Mouse (Mus musculus) megakaryocyte progenitor cell, adult 5-6 weeks (primary cell): ENCODE measurements around the gene Zfp263. TPM values are rescaled to one million over a fixed set of nuclear protein-coding genes. Genes with fewer than 3 reads are reported as not detected.

Source experiments
- total RNA-seq, 2 experiments: library from RNA; stranded (forward) in 1 of 2; stranded (reverse) in 1 of 2; fragments of 157-497, 149-512 nt in 1 of 2; fragments of 200-1000 nt in 1 of 2; gene quantifications; 2 replicates each; pipeline versions ENCODE4 v1.2.3 to v1.2.4; 2015 to 2017

Gene Zfp263
- total RNA-seq, 2 experiments from 2014 or later: 27.6 to 45.6 TPM

Other genes with a start within 250 kb of the Zfp263 start
- not detected in 2 replicates for gene Olfr161, start 153.1 kb upstream of the Zfp263 start, total RNA-seq (2015)
- not detected in 2 replicates for gene Olfr161, start 153.1 kb upstream of the Zfp263 start, total RNA-seq (2017)
- gene Mefv, start 26.0 kb upstream of the Zfp263 start, total RNA-seq (2015): 14.7 and 18.6 TPM in 2 replicates
- 46.7 and 53.5 TPM in 2 replicates for gene Mefv, start 26.0 kb upstream of the Zfp263 start, total RNA-seq (2017)
- gene Olfr15, start 86.8 kb downstream of the Zfp263 start, total RNA-seq (2015): not detected in 2 replicates
- not detected in 2 replicates for gene Olfr15, start 86.8 kb downstream of the Zfp263 start, total RNA-seq (2017)
- gene Zfp174, start 103.2 kb downstream of the Zfp263 start, total RNA-seq (2015): 0.32 and 0.49 TPM in 2 replicates
- gene Zfp174, start 103.2 kb downstream of the Zfp263 start, total RNA-seq (2017): 0.51 and 0.92 TPM in 2 replicates
- gene Naa60, start 128.3 kb downstream of the Zfp263 start, total RNA-seq (2015): 92.6 and 98.1 TPM in 2 replicates
- gene Naa60, start 128.3 kb downstream of the Zfp263 start, total RNA-seq (2017): 26.2 and 38.9 TPM in 2 replicates
- 7.1 and 10.6 TPM in 2 replicates for gene Zfp597, start 140.5 kb downstream of the Zfp263 start, total RNA-seq (2015)
- 13.2 and 14.7 TPM in 2 replicates for gene Zfp597, start 140.5 kb downstream of the Zfp263 start, total RNA-seq (2017)
- not detected in 2 replicates for gene Gm20695, start 140.6 kb downstream of the Zfp263 start, total RNA-seq (2015)
- gene Gm20695, start 140.6 kb downstream of the Zfp263 start, total RNA-seq (2017): 0.21 and 1.3 TPM in 2 replicates
- 2.0 and 2.6 TPM in 2 replicates for gene 1700037C18Rik, start 164.6 kb downstream of the Zfp263 start, total RNA-seq (2015)
- gene 1700037C18Rik, start 164.6 kb downstream of the Zfp263 start, total RNA-seq (2017): 1.1 and 1.3 TPM in 2 replicates
- 21.0 and 22.1 TPM in 2 replicates for gene Cluap1, start 164.7 kb downstream of the Zfp263 start, total RNA-seq (2015)
- 38.2 and 48.4 TPM in 2 replicates for gene Cluap1, start 164.7 kb downstream of the Zfp263 start, total RNA-seq (2017)
- 0.39 and 1.0 TPM in 2 replicates for gene Nlrc3, start 232.5 kb downstream of the Zfp263 start, total RNA-seq (2015)
- gene Nlrc3, start 232.5 kb downstream of the Zfp263 start, total RNA-seq (2017): 0.29 and 1.1 TPM in 2 replicates